ENCODE assay signal across 20 mouse cellular contexts in genomic region chr11:75561410-75561791, GRCm38 (mm10). TPM values are rescaled to one million over a fixed set of nuclear protein-coding genes. Genes with fewer than 3 reads are reported as not detected.
A peak's percentile ranks its signal among the peaks of the same experiment; 100 is the strongest.
DNase-seq lines count a peak whose midpoint lies in the region; ATAC-seq and TF ChIP-seq lines count a peak whose summit lies in the region.
"Had no signal": no experiment of that assay in that cellular context is flagged by ENCODE, and none has a peak within 500 bp of the region (broad histone marks: within the 10 kb centered on the region; RNA-seq: fewer than 3 reads in every experiment).

No protein-coding gene starts in this region.

- H3K36me3 ChIP-seq in intestine, embryonic 16.5 days (ENCODE audit: control insufficient read depth, insufficient read depth, low read length), result no peaks in the 10 kb centered on the region
- H3K36me3 ChIP-seq: embryonic facial prominence, embryonic 15.5 days; kidney, embryonic 15.5 days had no signal

- DNase-seq in layer of hippocampus, adult 2 months (ENCODE audit: low spot score in 2 of 2), result no peak
- no peak for DNase-seq in layer of hippocampus, adult 11-12 months (ENCODE audit: low spot score)
- peak; percentile 56 for DNase-seq in thymus, postnatal 4 days
- no peak for DNase-seq in thymus, postnatal 10 days (ENCODE audit: low spot score in 2 of 2)
- DNase-seq in urinary bladder, postnatal 14 days (ENCODE audit: low spot score), result no peak
- no peak for DNase-seq in left cerebral cortex, postnatal 14 days (ENCODE audit: low spot score in 2 of 2)
- DNase-seq: adrenal gland, postnatal 14 days; cerebellum, adult 9-10 months; gastrocnemius, postnatal 25 days; heart, adult 2 months; kidney, adult 11 months; lung, adult 18-20 months; lung, postnatal 10 days had no signal

- H3K27me3 ChIP-seq in intestine, embryonic 16.5 days (replicated peaks; ENCODE audit: control insufficient read depth, insufficient read depth, low read length), result no peaks in the 10 kb centered on the region
- H3K27me3 ChIP-seq: embryonic facial prominence, embryonic 15.5 days; forebrain, embryonic 15.5 days; kidney, embryonic 15.5 days; midbrain, embryonic 12.5 days had no signal

- TF ChIP-seq CTCF in layer of hippocampus, adult 2 months (conservative IDR thresholded peaks at IDR 0.05), result no peak

- intact Hi-C loops in left cerebral cortex, postnatal 14 days (cut with DNase I), result no loop called here

- H3K4me3 ChIP-seq in layer of hippocampus, adult 2 months, result no peak overlapping the region
- no peak overlapping the region for H3K4me3 ChIP-seq in intestine, embryonic 16.5 days (ENCODE audit: low read length)
- H3K4me3 ChIP-seq: embryonic facial prominence, embryonic 15.5 days; forebrain, embryonic 15.5 days; heart, adult 2 months; hindbrain, embryonic 10.5 days; kidney, embryonic 15.5 days; midbrain, embryonic 12.5 days had no signal

- ATAC-seq in intestine, embryonic 16.5 days, result peak; percentile 27
- ATAC-seq: forebrain, embryonic 15.5 days; hindbrain, embryonic 16.5 days had no signal

- no peaks in the 10 kb centered on the region for H3K9me3 ChIP-seq in intestine, embryonic 16.5 days (ENCODE audit: control insufficient read depth, low read length)
- H3K9me3 ChIP-seq: embryonic facial prominence, embryonic 15.5 days; forebrain, embryonic 15.5 days; kidney, embryonic 15.5 days; midbrain, embryonic 12.5 days had no signal

- H3K9ac ChIP-seq in intestine, embryonic 16.5 days (ENCODE audit: low read depth, low read length), result 0 out of 2 replicates have a peak overlapping the region, but pooled peaks have one; percentile 24
- H3K9ac ChIP-seq: embryonic facial prominence, embryonic 15.5 days; forebrain, embryonic 15.5 days; kidney, embryonic 15.5 days; midbrain, embryonic 12.5 days had no signal

- 78% methylated on average over 5 of the region's 5 CpGs for WGBS in intestine, embryonic 16.5 days

- peak overlapping the region; percentile 69; the same call in 1 of the 2 replicates for H3K27ac ChIP-seq in layer of hippocampus, adult 2 months
- peak overlapping the region; percentile 89 for H3K27ac ChIP-seq in intestine, embryonic 16.5 days (ENCODE audit: low read length)
- H3K27ac ChIP-seq: embryonic facial prominence, embryonic 15.5 days; forebrain, embryonic 15.5 days; heart, adult 2 months; hindbrain, embryonic 10.5 days; kidney, embryonic 15.5 days; midbrain, embryonic 12.5 days had no signal

- no peak overlapping the region for H3K4me2 ChIP-seq in intestine, embryonic 16.5 days (ENCODE audit: low read depth, low read length)
- H3K4me2 ChIP-seq: embryonic facial prominence, embryonic 15.5 days; forebrain, embryonic 15.5 days; kidney, embryonic 15.5 days; midbrain, embryonic 12.5 days had no signal

- H3K4me1 ChIP-seq in intestine, embryonic 16.5 days (ENCODE audit: control insufficient read depth, insufficient read depth, low read length), result peaks cover 27% of the 10 kb centered on the region
- H3K4me1 ChIP-seq: forebrain, embryonic 15.5 days; midbrain, embryonic 12.5 days had no signal

RNA-seq across cellular contexts. Expression of gene Pitpna, which starts 26.5 kb away (rescaled TPM):
- 100 to 1,000 TPM; 269 to 283 TPM for total RNA-seq in layer of hippocampus, adult 2 months (2021)
- 84.2 and 98.1 TPM in 2 replicates for polyA plus RNA-seq in intestine, embryonic 16.5 days (2015; fragmentation: Nextera tagmentation; extraction: Ambion mirVana)
- total RNA-seq in left cerebral cortex, postnatal 14 days (2021), result 100 to 1,000 TPM; 336 to 338 TPM

RNA-seq across cellular contexts. Expression of gene Slc43a2, which starts 29.9 kb away (rescaled TPM):
- 10 to 100 TPM; 43.0 to 53.4 TPM for total RNA-seq in layer of hippocampus, adult 2 months (2021)
- polyA plus RNA-seq in intestine, embryonic 16.5 days (2015; fragmentation: Nextera tagmentation; extraction: Ambion mirVana), result 22.0 and 27.7 TPM in 2 replicates
- total RNA-seq in left cerebral cortex, postnatal 14 days (2021), result 10 to 100 TPM; 53.0 to 61.5 TPM

RNA-seq across cellular contexts. Expression of gene Scarf1, which starts 48.1 kb away (rescaled TPM):
- total RNA-seq in layer of hippocampus, adult 2 months (2021), result 1 to 10 TPM; 1.3 TPM
- polyA plus RNA-seq in intestine, embryonic 16.5 days (2015; fragmentation: Nextera tagmentation; extraction: Ambion mirVana), result 5.6 and 6.0 TPM in 2 replicates
- 1 to 10 TPM; 3.0 to 3.3 TPM for total RNA-seq in left cerebral cortex, postnatal 14 days (2021)

RNA-seq across cellular contexts. Expression of gene Rilp, which starts 51.5 kb away (rescaled TPM):
- 1 to 10 TPM; 1.6 to 1.7 TPM for total RNA-seq in layer of hippocampus, adult 2 months (2021)
- polyA plus RNA-seq in intestine, embryonic 16.5 days (2015; fragmentation: Nextera tagmentation; extraction: Ambion mirVana), result 2.4 and 2.7 TPM in 2 replicates
- 1 to 10 TPM; 2.0 to 2.5 TPM for total RNA-seq in left cerebral cortex, postnatal 14 days (2021)
